Mouse (Mus musculus) cerebellum, adult 2 months (tissue): ENCODE results near the gene Sec14l1. TPM values are rescaled to one million over a fixed set of nuclear protein-coding genes. Genes with fewer than 3 reads are reported as not detected.

Experiments used
- DNase-seq, 2 experiments: peaks; one replicate each; pipeline ENCODE4 v3.0.0; 2021
- H3K27ac ChIP-seq: fragments of 200-500 bp; 2 replicates; pipeline ENCODE4 v1.5.1; 2012; ENCODE audit warnings: low read length, control low read depth, inconsistent platforms; ENCODE audit not compliant: insufficient read depth
- H3K27me3 ChIP-seq: fragments of 200-500 bp; 2 replicates; pipeline ENCODE4 v1.6.1; 2012; ENCODE audit warnings: inconsistent platforms, mild to moderate bottlenecking, low read length, moderate library complexity; ENCODE audit not compliant: control insufficient read depth, insufficient read depth
- H3K4me1 ChIP-seq: fragments of 200-500 bp; 2 replicates; pipeline ENCODE4 v1.6.1; 2011; ENCODE audit warnings: low read length; ENCODE audit not compliant: control insufficient read depth, insufficient read depth
- H3K4me3 ChIP-seq: fragments of 200-500 bp; replicated peaks from 2 replicates; pipeline ENCODE3; 2011; ENCODE audit warnings: mild to moderate bottlenecking, low read depth, low read length, control low read depth; ENCODE audit not compliant: insufficient read depth
- CTCF ChIP-seq: fragments of 200-500 bp; IDR thresholded peaks from 2 replicates; pipeline ENCODE4 v1.5.1; 2011; ENCODE audit warnings: low read depth, mild to moderate bottlenecking, control low read depth, low read length, moderate library complexity, borderline replicate concordance; ENCODE audit not compliant: insufficient read depth
- POLR2A ChIP-seq: fragments of 200-500 bp; IDR thresholded peaks from 2 replicates; pipeline ENCODE4 v1.6.1; 2011; ENCODE audit warnings: low read length, control low read depth, borderline replicate concordance; ENCODE audit not compliant: insufficient read depth
- WGBS: fragments of 180-500 bp; shearing (Covaris S2); methylation state at CpG from one replicate; pipeline ENCODE4 v1.1.7; 2018; 5-methylcytosine and 5-hydroxymethylcytosine counted together
- polyA plus RNA-seq: library from polyadenylated mRNA; depleted of rRNA; stranded (reverse); fragments of >200 nt; gene quantifications from 2 replicates; pipeline ENCODE4 v1.2.3, GENCODE M21; 2012

Sec14l1 gene
- polyA plus RNA-seq, 1 experiment, result 124 TPM

DNA sequence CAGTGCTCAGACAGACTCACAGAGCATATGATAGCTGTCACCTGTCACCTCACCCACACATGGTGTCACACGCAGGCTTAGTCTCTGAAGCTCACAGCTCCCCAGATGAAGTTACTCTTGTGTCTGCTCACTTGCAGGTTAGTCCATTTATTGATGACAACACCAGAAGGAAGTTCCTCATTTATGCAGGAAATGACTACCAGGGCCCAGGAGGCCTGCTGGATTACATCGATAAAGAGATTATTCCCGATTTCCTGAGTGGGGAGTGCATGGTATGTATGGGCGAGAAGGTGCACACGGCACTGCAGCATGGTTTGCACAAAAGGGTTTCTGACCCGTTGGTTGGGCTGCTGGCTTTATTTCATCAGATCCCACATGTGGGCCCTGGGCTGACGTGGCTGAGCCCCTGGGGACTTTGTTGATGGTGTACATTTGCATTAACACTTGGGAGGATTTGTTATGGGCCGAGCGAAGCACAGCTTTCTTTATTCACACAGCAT is 35.5 kb downstream of the Sec14l1 start:
- no peaks in the 10 kb centered on the region for H3K27me3 ChIP-seq
- H3K27ac ChIP-seq, result no peak overlapping the region
- no peak for DNase-seq
- TF ChIP-seq POLR2A, result no peak
- TF ChIP-seq CTCF, result no peak
- peaks cover 51% of the 10 kb centered on the region for H3K4me1 ChIP-seq
- WGBS, result 82% methylated on average over 9 of the region's 9 CpGs
- no peak overlapping the region for H3K4me3 ChIP-seq

GRCm38 (mm10) chr11:117151461-117151860 is 36.5 kb downstream of the Sec14l1 start:
- Histone ChIP-seq H3K27me3 (no peaks in the 10 kb centered on the region), H3K27ac (no peak overlapping the region), H3K4me3 (no peak overlapping the region), H3K4me1 (peaks cover 56% of the 10 kb centered on the region)
- 93% methylated on average over 7 of the region's 7 CpGs for WGBS
- DNase-seq, result no peak
- TF ChIP-seq CTCF (no peak), POLR2A (no peak)

- DNase-seq, result no peak
- no peak overlapping the region for H3K27ac ChIP-seq
- TF ChIP-seq POLR2A, result no peak
- no peak for TF ChIP-seq CTCF
- no peaks in the 10 kb centered on the region for H3K27me3 ChIP-seq
- H3K4me3 ChIP-seq, result no peak overlapping the region
- 91% methylated on average over 6 of the region's 6 CpGs for WGBS
- H3K4me1 ChIP-seq, result peaks cover 49% of the 10 kb centered on the region
These were observed 37.6 kb downstream of the Sec14l1 start for GRCm38 (mm10) chr11:117152541-117152940.

DNA sequence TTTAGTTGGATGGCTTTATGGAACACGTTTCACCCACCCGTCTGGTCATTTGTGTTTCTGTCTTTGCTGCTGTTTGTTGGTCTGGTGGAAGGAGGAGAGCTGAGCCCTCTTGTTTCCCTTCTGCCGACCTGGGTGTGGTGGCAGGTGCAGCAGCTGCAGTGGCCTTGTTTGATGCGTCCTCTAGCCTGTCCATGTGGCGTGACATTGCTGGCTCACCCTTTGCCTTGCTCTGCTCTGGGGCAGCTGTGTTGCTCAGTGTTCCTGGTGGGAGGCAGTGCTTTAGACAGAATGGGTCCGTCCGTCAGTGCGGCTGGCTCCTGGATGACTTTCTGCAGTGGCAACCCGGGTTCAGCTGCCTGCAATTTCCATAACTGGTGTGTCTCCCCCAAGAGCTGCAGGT is 38.6 kb downstream of the Sec14l1 start:
- TF ChIP-seq POLR2A (no peak), CTCF (no peak)
- Histone ChIP-seq H3K4me3 (no peak overlapping the region), H3K27ac (peak overlapping the region; percentile 56), H3K27me3 (no peaks in the 10 kb centered on the region), H3K4me1 (peaks cover 52% of the 10 kb centered on the region)
- WGBS, result 26% methylated on average over 9 of the region's 9 CpGs
- DNase-seq, result no peak

GRCm38 (mm10) chr11:117154088-117154815 is 39.3 kb downstream of the Sec14l1 start:
- Histone ChIP-seq H3K27ac (peak overlapping the region; percentile 61), H3K4me3 (no peak overlapping the region), H3K4me1 (peaks cover 51% of the 10 kb centered on the region), H3K27me3 (no peaks in the 10 kb centered on the region)
- TF ChIP-seq POLR2A (no peak), CTCF (peak; percentile 22; the same call in 1 of the 2 replicates)
- WGBS, result 41% methylated on average over 7 of the region's 7 CpGs
- DNase-seq, result peak in 1 of 2 experiments; percentile 65

GRCm38 (mm10) chr11:117156725-117157124 is 41.8 kb downstream of the Sec14l1 start:
- TF ChIP-seq CTCF, result no peak
- no peak for TF ChIP-seq POLR2A
- H3K4me1 ChIP-seq, result peaks cover 61% of the 10 kb centered on the region
- DNase-seq, result peak in 1 of 2 experiments; percentile 44
- H3K27me3 ChIP-seq, result no peaks in the 10 kb centered on the region
- WGBS, result 50% methylated on average over 13 of the region's 15 CpGs
- H3K4me3 ChIP-seq, result no peak overlapping the region
- H3K27ac ChIP-seq, result no peak overlapping the region

GRCm38 (mm10) chr11:117158343-117158742 is 43.4 kb downstream of the Sec14l1 start:
- peaks cover 70% of the 10 kb centered on the region for H3K4me1 ChIP-seq
- peak; percentile 55 to 65 for DNase-seq
- no peak overlapping the region for H3K4me3 ChIP-seq
- H3K27ac ChIP-seq, result peak overlapping the region; percentile 56; the same call in 1 of the 2 replicates
- 8% methylated on average over 11 of the region's 11 CpGs for WGBS
- no peaks in the 10 kb centered on the region for H3K27me3 ChIP-seq
- TF ChIP-seq POLR2A (no peak), CTCF (no peak)
